Mouse (Mus musculus) lung, embryonic 14.5 days (tissue): ENCODE results near the gene Zc3h12d. TPM values are rescaled to one million over a fixed set of nuclear protein-coding genes. Genes with fewer than 3 reads are reported as not detected.

Experiments
- ATAC-seq: fragments of 200-750 bp; cut with Nextera tagmentation; 2 replicates; pipeline ENCODE4 v1.8.0; 2017; ENCODE audit warnings: mild to moderate bottlenecking, moderate TSS enrichment, moderate library complexity; ENCODE audit not compliant: insufficient read depth
- DNase-seq: peaks from one replicate; pipeline ENCODE4 v3.0.0-alpha.2; 2015
- H3K27ac ChIP-seq: fragments of 300-500 bp; sonication (generic); 2 replicates; pipeline ENCODE4 v1.5.1; 2014; ENCODE audit warnings: low read depth, mild to moderate bottlenecking, moderate library complexity
- H3K27me3 ChIP-seq: fragments of 300-500 bp; sonication (generic); 2 replicates; pipeline ENCODE4 v1.6.1; 2014; ENCODE audit warnings: low read length, control low read depth; ENCODE audit not compliant: insufficient read depth
- H3K36me3 ChIP-seq: fragments of 300-500 bp; sonication (generic); 2 replicates; pipeline ENCODE4 v1.6.1; 2014; ENCODE audit warnings: control low read depth; ENCODE audit not compliant: insufficient read depth
- H3K4me1 ChIP-seq: fragments of 300-500 bp; sonication (generic); 2 replicates; pipeline ENCODE4 v1.6.1; 2014; ENCODE audit warnings: antibody characterized with exemption, control low read depth; ENCODE audit not compliant: insufficient read depth
- H3K4me2 ChIP-seq: fragments of 300-500 bp; sonication (generic); 2 replicates; pipeline ENCODE4 v1.6.1; 2014; ENCODE audit warnings: mild to moderate bottlenecking
- H3K4me3 ChIP-seq: fragments of 300-500 bp; sonication (generic); 2 replicates; pipeline ENCODE4 v1.5.1; 2014; ENCODE audit warnings: low read depth, low read length
- H3K9ac ChIP-seq: fragments of 300-500 bp; sonication (generic); 2 replicates; pipeline ENCODE4 v1.6.1; 2014
- H3K9me3 ChIP-seq: fragments of 300-500 bp; sonication (generic); 2 replicates; pipeline ENCODE4 v1.6.1; 2016; ENCODE audit warnings: low read depth, low read length, control low read depth
- CTCF ChIP-seq: IDR thresholded peaks from 2 replicates; pipeline ENCODE4 v1.5.1; 2016; ENCODE audit warnings: antibody characterized with exemption, low read depth
- WGBS: fragments of 180-500 bp; shearing (Covaris S2); extraction: QIAGEN DNeasy Blood & Tissue Kit; methylation state at CpG from one replicate; pipeline ENCODE4 v1.1.7; 2014; 5-methylcytosine and 5-hydroxymethylcytosine counted together
- polyA plus RNA-seq: library from polyadenylated mRNA; unstranded; fragments of >200 nt; fragmentation: Nextera tagmentation; extraction: Ambion mirVana; gene quantifications from 2 replicates; pipeline ENCODE4 v1.2.1, GENCODE M21; 2014

Gene Zc3h12d
- polyA plus RNA-seq, 1 experiment from 2014 or later, result 0.18 TPM

GRCm38 (mm10) chr10:7845136-7845535, 12.9 kb downstream of the Zc3h12d start:
- no peak overlapping the region for H3K4me2 ChIP-seq
- no peak for ATAC-seq
- no peaks in the 10 kb centered on the region for H3K9me3 ChIP-seq
- no peak overlapping the region for H3K9ac ChIP-seq
- no peak for DNase-seq
- no peak overlapping the region for H3K27ac ChIP-seq
- no peaks in the 10 kb centered on the region; the same call in 1 of the 2 replicates for H3K27me3 ChIP-seq
- no peaks in the 10 kb centered on the region for H3K36me3 ChIP-seq
- 62% methylated on average over 8 of the region's 8 CpGs for WGBS
- peaks cover 6% of the 10 kb centered on the region; the same call in 1 of the 2 replicates for H3K4me1 ChIP-seq
- no peak overlapping the region for H3K4me3 ChIP-seq
- no peak for TF ChIP-seq CTCF

- 78% methylated on average over 4 of the region's 4 CpGs for WGBS
- H3K27me3 ChIP-seq, result no peaks in the 10 kb centered on the region; the same call in 1 of the 2 replicates
- H3K9ac ChIP-seq, result no peak overlapping the region
- no peak overlapping the region for H3K4me3 ChIP-seq
- H3K36me3 ChIP-seq, result no peaks in the 10 kb centered on the region
- ATAC-seq (no peak), DNase-seq (no peak)
- TF ChIP-seq CTCF, result no peak
- H3K9me3 ChIP-seq, result no peaks in the 10 kb centered on the region
- H3K27ac ChIP-seq, result no peak overlapping the region
- peaks cover 6% of the 10 kb centered on the region; the same call in 1 of the 2 replicates for H3K4me1 ChIP-seq
- no peak overlapping the region for H3K4me2 ChIP-seq
Measured at GRCm38 (mm10) chr10:7845991-7846390, 13.7 kb downstream of the Zc3h12d start.

- WGBS, result 80% methylated on average over 2 of the region's 2 CpGs
- no peak for TF ChIP-seq CTCF
- Histone ChIP-seq H3K4me1 (no peaks in the 10 kb centered on the region), H3K27me3 (no peaks in the 10 kb centered on the region; the same call in 1 of the 2 replicates), H3K4me2 (no peak overlapping the region), H3K9me3 (no peaks in the 10 kb centered on the region), H3K9ac (no peak overlapping the region), H3K36me3 (no peaks in the 10 kb centered on the region), H3K27ac (no peak overlapping the region), H3K4me3 (no peak overlapping the region)
- no peak for ATAC-seq
- DNase-seq, result no peak
Measured at GRCm38 (mm10) chr10:7847166-7847605, 14.9 kb downstream of the Zc3h12d start.

GRCm38 (mm10) chr10:7851891-7852290, 19.6 kb downstream of the Zc3h12d start:
- no peaks in the 10 kb centered on the region for H3K4me1 ChIP-seq
- H3K27ac ChIP-seq, result no peak overlapping the region
- no peak for DNase-seq
- TF ChIP-seq CTCF, result no peak
- no peaks in the 10 kb centered on the region for H3K9me3 ChIP-seq
- H3K27me3 ChIP-seq, result no peaks in the 10 kb centered on the region; the same call in 1 of the 2 replicates
- no peak for ATAC-seq
- no peaks in the 10 kb centered on the region for H3K36me3 ChIP-seq
- no peak overlapping the region for H3K4me2 ChIP-seq
- no peak overlapping the region for H3K4me3 ChIP-seq
- WGBS, result 65% methylated on average over 3 of the region's 3 CpGs
- H3K9ac ChIP-seq, result no peak overlapping the region

- no peak overlapping the region for H3K4me2 ChIP-seq
- no peaks in the 10 kb centered on the region for H3K27me3 ChIP-seq
- TF ChIP-seq CTCF, result no peak
- H3K27ac ChIP-seq, result no peak overlapping the region
- no peak overlapping the region for H3K9ac ChIP-seq
- H3K4me3 ChIP-seq, result no peak overlapping the region
- no peak for ATAC-seq
- no peaks in the 10 kb centered on the region for H3K9me3 ChIP-seq
- DNase-seq, result no peak
- WGBS, result 88% methylated on average over 7 of the region's 7 CpGs
- H3K36me3 ChIP-seq, result no peaks in the 10 kb centered on the region
- H3K4me1 ChIP-seq, result no peaks in the 10 kb centered on the region
Measured at GRCm38 (mm10) chr10:7860494-7860893, 28.2 kb downstream of the Zc3h12d start.

GRCm38 (mm10) chr10:7861259-7861936, 29.1 kb downstream of the Zc3h12d start:
- WGBS, result 71% methylated on average over 14 of the region's 14 CpGs
- ATAC-seq, result peak; percentile 54; the same call in 1 of the 2 replicates

GRCm38 (mm10) chr10:7861937-7862657, 29.8 kb downstream of the Zc3h12d start:
- no peak overlapping the region for H3K9ac ChIP-seq
- ATAC-seq, result no peak
- 88% methylated on average over 25 of the region's 25 CpGs for WGBS

More at GRCm38 (mm10) chr10:7861259-7861936, 29.1 kb downstream of the Zc3h12d start:
- Histone ChIP-seq H3K27me3 (no peaks in the 10 kb centered on the region), H3K9me3 (no peaks in the 10 kb centered on the region), H3K4me3 (no peak overlapping the region), H3K9ac (no peak overlapping the region), H3K4me1 (no peaks in the 10 kb centered on the region), H3K4me2 (no peak overlapping the region), H3K27ac (no peak overlapping the region), H3K36me3 (no peaks in the 10 kb centered on the region)
- peak; percentile 15 for DNase-seq
- TF ChIP-seq CTCF, result no peak

More at GRCm38 (mm10) chr10:7861937-7862657, 29.8 kb downstream of the Zc3h12d start:
- no peak overlapping the region for H3K27ac ChIP-seq
- peaks cover 6% of the 10 kb centered on the region for H3K27me3 ChIP-seq
- no peaks in the 10 kb centered on the region for H3K9me3 ChIP-seq
- H3K4me1 ChIP-seq, result no peaks in the 10 kb centered on the region
- no peaks in the 10 kb centered on the region for H3K36me3 ChIP-seq
- no peak overlapping the region for H3K4me2 ChIP-seq
- no peak for TF ChIP-seq CTCF
- no peak overlapping the region for H3K4me3 ChIP-seq
- no peak for DNase-seq
